Mouse (Mus musculus) lung, postnatal 0 days (tissue): ENCODE results near the gene Cks1b. TPM values are rescaled to one million over a fixed set of nuclear protein-coding genes. Genes with fewer than 3 reads are reported as not detected.

Experiments
- ATAC-seq: fragments of 200-750 bp; cut with Nextera tagmentation; 2 replicates; pipeline ENCODE4 v1.8.0; 2017; ENCODE audit warnings: moderate library complexity
- DNase-seq: peaks from one replicate; pipeline ENCODE4 v3.0.0-alpha.2; 2016; ENCODE audit warnings: low spot score
- H3K27ac ChIP-seq: fragments of 300-500 bp; sonication (generic); 2 replicates; pipeline ENCODE4 v1.5.1; 2014; ENCODE audit warnings: antibody characterized with exemption, mild to moderate bottlenecking, low read length, mixed read lengths
- H3K27me3 ChIP-seq: fragments of 300-500 bp; sonication (generic); replicated peaks from 2 replicates; pipeline ENCODE4 v1.6.1; 2014; ENCODE audit warnings: low read length, mixed read lengths; ENCODE audit not compliant: insufficient read depth
- H3K36me3 ChIP-seq: fragments of 300-500 bp; sonication (generic); 2 replicates; pipeline ENCODE4 v1.6.1; 2014; ENCODE audit warnings: low read length, mixed read lengths; ENCODE audit not compliant: insufficient read depth
- H3K4me1 ChIP-seq: fragments of 300-500 bp; sonication (generic); 2 replicates; pipeline ENCODE4 v1.6.1; 2014; ENCODE audit warnings: antibody characterized with exemption, low read depth, low read length, mixed read lengths; ENCODE audit not compliant: insufficient read depth
- H3K4me2 ChIP-seq: fragments of 300-500 bp; sonication (generic); replicated peaks from 2 replicates; pipeline ENCODE4 v1.6.1; 2014; ENCODE audit warnings: low read depth, mild to moderate bottlenecking, low read length, moderate library complexity, mixed read lengths
- H3K4me3 ChIP-seq: fragments of 300-500 bp; sonication (generic); 2 replicates; pipeline ENCODE4 v1.5.1; 2014; ENCODE audit warnings: low read depth, low read length
- H3K9ac ChIP-seq: fragments of 300-500 bp; sonication (generic); replicated peaks from 2 replicates; pipeline ENCODE4 v1.6.1; 2014; ENCODE audit warnings: low read depth, mild to moderate bottlenecking
- H3K9me3 ChIP-seq: fragments of 300-500 bp; sonication (generic); 2 replicates; pipeline ENCODE4 v1.6.1; 2016; ENCODE audit warnings: low read length, mixed read lengths
- CTCF ChIP-seq: IDR thresholded peaks from 2 replicates; pipeline ENCODE4 v1.5.1; 2016; ENCODE audit warnings: antibody characterized with exemption, mild to moderate bottlenecking
- EP300 ChIP-seq: IDR thresholded peaks from 2 replicates; pipeline ENCODE4 v1.6.1; 2016; ENCODE audit warnings: antibody characterized with exemption, mild to moderate bottlenecking, control low read depth
- WGBS: fragments of 180-500 bp; shearing (Covaris S2); extraction: QIAGEN DNeasy Blood & Tissue Kit; methylation state at CpG from one replicate; pipeline ENCODE4 v1.1.7; 2014; 5-methylcytosine and 5-hydroxymethylcytosine counted together
- polyA plus RNA-seq: library from polyadenylated mRNA; unstranded; fragments of >200 nt; fragmentation: Nextera tagmentation; extraction: Ambion mirVana; gene quantifications from 2 replicates; pipeline ENCODE4 v1.2.1, GENCODE M21; 2015

Gene Cks1b
- polyA plus RNA-seq, 1 experiment from 2014 or later = 83.0 TPM

DNA sequence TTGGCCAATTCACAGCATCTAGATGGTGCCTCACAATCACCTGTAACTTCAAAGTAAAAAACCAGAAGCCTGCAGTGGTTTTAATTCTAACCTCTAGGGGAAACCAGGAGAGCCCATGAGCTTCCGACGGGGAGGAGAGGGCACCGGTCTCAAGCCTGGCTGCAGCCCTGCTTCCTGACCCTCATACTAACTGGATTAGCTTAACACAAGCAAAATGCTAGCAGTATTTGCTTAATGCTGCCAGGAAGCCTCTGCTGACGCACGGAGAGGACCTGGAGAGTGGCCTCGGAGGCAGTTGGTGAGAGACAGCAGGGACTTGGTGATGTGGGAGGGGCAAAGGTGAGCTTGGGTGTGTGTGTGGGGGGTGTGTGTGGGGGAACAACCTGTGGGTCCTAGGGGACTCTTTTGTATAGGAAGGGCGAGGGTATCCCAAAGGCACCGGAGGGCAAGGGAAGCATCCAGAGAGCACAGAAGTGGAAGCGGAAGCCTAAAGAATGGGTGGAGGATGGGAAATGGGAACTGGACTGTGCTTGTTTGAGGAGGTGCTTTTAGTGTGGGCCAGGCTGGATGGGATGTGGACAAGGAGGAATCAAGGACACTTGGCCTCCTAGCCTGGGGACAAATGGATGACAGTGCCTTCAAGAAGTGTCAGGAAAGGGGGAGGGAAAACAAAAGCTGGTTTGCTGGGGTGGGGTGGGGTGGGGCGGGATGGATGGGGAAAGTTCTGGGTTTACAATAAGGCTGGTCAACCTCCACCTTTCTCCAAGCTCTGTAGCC lies 36.4 kb upstream of the Cks1b start, which contains the start of gene Pmvk:
TSS of gene Pmvk (plus strand) at position 141 of the 777 bp plus-strand sequence.
- WGBS = 43% methylated on average over 10 of the region's 10 CpGs
- ATAC-seq = no peak
- no peaks in the 10 kb centered on the region for H3K9me3 ChIP-seq
- H3K4me1 ChIP-seq = peaks cover 2% of the 10 kb centered on the region; the same call in 1 of the 2 replicates
- no peak within 1 kb of the TSS for H3K4me2 ChIP-seq
- no peak for TF ChIP-seq CTCF
- no peak for TF ChIP-seq EP300
- no peaks in the 10 kb centered on the region for H3K36me3 ChIP-seq
- H3K27me3 ChIP-seq = no peaks in the 10 kb centered on the region
- H3K9ac ChIP-seq = no peak within 1 kb of the TSS
- no peak within 1 kb of the TSS for H3K4me3 ChIP-seq
- H3K27ac ChIP-seq = no peak within 1 kb of the TSS
- peak; percentile 49 for DNase-seq

GRCm38 (mm10) chr3:89451916-89452315 lies 33.7 kb upstream of the Cks1b start:
- peak; percentile 94 for DNase-seq
- no peaks in the 10 kb centered on the region for H3K9me3 ChIP-seq
- 0 out of 2 replicates have a peak overlapping the region, but pooled peaks have one; percentile 22 for H3K27ac ChIP-seq
- H3K9ac ChIP-seq = no peak overlapping the region
- TF ChIP-seq EP300 (peak; percentile 96), CTCF (no peak)
- H3K4me2 ChIP-seq = no peak overlapping the region
- no peaks in the 10 kb centered on the region for H3K27me3 ChIP-seq
- H3K36me3 ChIP-seq = no peaks in the 10 kb centered on the region
- WGBS = 68% methylated on average over 1 of the region's 1 CpGs
- peak; percentile 83 for ATAC-seq
- no peak overlapping the region for H3K4me3 ChIP-seq
- no peaks in the 10 kb centered on the region for H3K4me1 ChIP-seq

GRCm38 (mm10) chr3:89449541-89449940 lies 31.4 kb upstream of the Cks1b start:
- H3K36me3 ChIP-seq = peaks cover 7% of the 10 kb centered on the region; the same call in 1 of the 2 replicates
- no peak overlapping the region for H3K4me2 ChIP-seq
- no peak overlapping the region for H3K27ac ChIP-seq
- no peaks in the 10 kb centered on the region for H3K27me3 ChIP-seq
- TF ChIP-seq EP300 (0 out of 2 replicates have a peak, but pooled peaks have one; percentile 11), CTCF (peak; percentile 83)
- peak; percentile 66 for ATAC-seq
- H3K9ac ChIP-seq = no peak overlapping the region
- no peak overlapping the region for H3K4me3 ChIP-seq
- H3K4me1 ChIP-seq = no peaks in the 10 kb centered on the region
- no peaks in the 10 kb centered on the region for H3K9me3 ChIP-seq
- WGBS = 43% methylated on average over 7 of the region's 7 CpGs
- peak; percentile 92 for DNase-seq

DNA sequence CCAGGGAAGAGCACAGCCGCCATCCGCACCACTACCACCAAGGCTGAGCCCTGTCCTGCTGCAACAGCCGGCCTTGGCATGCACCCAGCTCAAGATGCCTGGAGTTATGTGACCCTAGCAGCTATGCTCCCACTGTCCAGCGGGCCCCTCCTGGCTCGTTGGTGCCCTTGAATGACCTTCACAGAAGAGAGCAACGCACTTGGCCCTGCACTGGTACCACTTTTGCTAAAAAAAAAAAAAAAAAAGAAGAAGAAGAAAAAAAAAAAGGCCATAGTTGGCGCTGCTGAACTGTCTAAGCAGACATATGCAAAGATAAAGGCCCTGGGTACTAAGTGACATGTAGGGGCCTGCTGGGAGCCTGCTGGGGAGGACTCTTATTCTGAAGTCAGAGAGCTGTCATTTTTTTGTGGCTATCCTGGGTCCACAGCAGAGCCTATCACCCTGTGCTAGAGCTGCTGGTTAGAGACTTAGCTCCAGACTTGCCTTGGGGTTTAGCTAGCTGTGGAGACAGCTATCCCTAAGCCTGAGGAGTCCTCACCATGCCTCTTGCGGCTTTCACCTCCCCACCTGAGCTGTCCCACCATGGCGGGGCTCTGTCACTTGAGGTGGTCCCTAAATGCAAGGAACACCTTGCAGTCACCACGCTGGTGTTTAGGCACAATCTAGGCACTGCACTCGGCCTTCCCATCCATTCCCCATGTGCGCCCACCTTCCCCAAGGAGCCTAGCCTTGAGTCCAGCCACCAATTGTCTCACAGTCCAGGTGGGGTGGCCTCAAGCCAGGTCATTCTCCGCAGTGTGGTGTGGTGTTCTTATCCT lies 30.7 kb upstream of the Cks1b start:
- no peak overlapping the region for H3K27ac ChIP-seq
- WGBS = 43% methylated on average over 13 of the region's 13 CpGs

DNA sequence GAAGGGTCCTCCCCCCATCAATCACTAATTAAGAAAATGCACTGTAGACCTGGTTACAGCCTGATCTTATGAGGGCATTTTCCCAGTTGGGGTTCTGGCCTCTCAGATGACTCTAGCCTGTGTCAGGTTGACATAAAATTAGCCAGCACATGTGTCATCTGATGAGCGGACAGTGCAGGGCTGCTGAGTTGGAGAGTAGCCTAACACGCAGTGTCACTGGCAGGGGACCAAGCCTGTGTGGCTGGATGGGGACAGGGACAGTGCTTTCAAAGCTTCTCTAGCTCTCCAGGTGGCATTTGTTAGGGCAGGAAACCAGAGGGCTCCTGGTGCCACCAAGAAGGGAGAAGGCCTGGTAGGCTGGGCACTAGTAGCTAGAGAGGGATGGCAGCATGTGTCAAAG lies 22.5 kb upstream of the Cks1b start:
- no peak overlapping the region for H3K4me2 ChIP-seq
- H3K4me3 ChIP-seq = no peak overlapping the region
- WGBS = 89% methylated on average over 2 of the region's 2 CpGs
- no peaks in the 10 kb centered on the region for H3K9me3 ChIP-seq
- no peak for TF ChIP-seq CTCF
- TF ChIP-seq EP300 = no peak
- H3K36me3 ChIP-seq = peaks cover 8% of the 10 kb centered on the region; the same call in 1 of the 2 replicates
- ATAC-seq (no peak), DNase-seq (no peak)
- no peak overlapping the region for H3K9ac ChIP-seq
- peaks cover 9% of the 10 kb centered on the region; the same call in 1 of the 2 replicates for H3K4me1 ChIP-seq
- no peak overlapping the region for H3K27ac ChIP-seq
- no peaks in the 10 kb centered on the region for H3K27me3 ChIP-seq

More for the DNA sequence above, 30.7 kb upstream of the Cks1b start:
- no peaks in the 10 kb centered on the region for H3K9me3 ChIP-seq
- DNase-seq (peak; percentile 83), ATAC-seq (peak; percentile 60)
- no peak overlapping the region for H3K4me3 ChIP-seq
- H3K9ac ChIP-seq = no peak overlapping the region
- H3K36me3 ChIP-seq = peaks cover 8% of the 10 kb centered on the region; the same call in 1 of the 2 replicates
- H3K4me1 ChIP-seq = no peaks in the 10 kb centered on the region
- H3K4me2 ChIP-seq = no peak overlapping the region
- no peaks in the 10 kb centered on the region for H3K27me3 ChIP-seq
- TF ChIP-seq EP300 (no peak), CTCF (no peak)

DNA sequence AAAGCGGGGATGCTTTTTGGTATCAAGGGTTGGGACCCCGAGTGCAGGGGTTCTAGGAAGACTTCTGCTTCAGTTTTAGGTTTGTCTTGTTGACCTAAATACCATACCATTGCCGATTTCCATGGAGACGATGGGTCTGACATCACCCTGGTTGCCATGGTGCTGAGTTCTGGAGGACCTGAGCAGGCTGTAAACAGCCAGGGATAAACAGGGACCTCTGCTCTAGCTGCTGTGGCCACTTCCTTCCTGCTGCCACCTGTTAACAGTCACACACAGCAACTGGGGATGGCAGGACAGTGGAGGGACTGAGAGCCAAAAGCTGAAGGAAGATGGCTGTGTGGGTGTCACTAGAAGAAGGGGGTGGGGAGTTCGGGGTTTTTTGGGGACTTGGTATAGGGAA lies 19.1 kb upstream of the Cks1b start:
- TF ChIP-seq CTCF = no peak
- TF ChIP-seq EP300 = no peak
- Histone ChIP-seq H3K36me3 (peaks cover 14% of the 10 kb centered on the region), H3K4me3 (peak overlapping the region; percentile 44), H3K27ac (peak overlapping the region; percentile 84), H3K27me3 (no peaks in the 10 kb centered on the region), H3K4me1 (peaks cover 9% of the 10 kb centered on the region; the same call in 1 of the 2 replicates), H3K9ac (peak overlapping the region; percentile 45), H3K4me2 (peak overlapping the region; percentile 63), H3K9me3 (no peaks in the 10 kb centered on the region)
- ATAC-seq (peak; percentile 69), DNase-seq (peak; percentile 71)
- WGBS = 29% methylated on average over 5 of the region's 5 CpGs
